Mouse (Mus musculus) heart, postnatal 36 days (tissue): ENCODE data around the gene Sart3. TPM values are rescaled to one million over a fixed set of nuclear protein-coding genes. Genes with fewer than 3 reads are reported as not detected.
A peak's percentile ranks its signal among the peaks of the same experiment; 100 is the strongest.
"Not testable (repeated sequence)": the region's sequence is repeated elsewhere in the genome, so short reads cannot be mapped to it uniquely, and the experiment has no call there.

Experiments used
- DNase-seq, 2 experiments: peaks; one replicate each; pipeline ENCODE4 v3.0.0; 2021 to 2022
- intact Hi-C: fragments of 180-260 bp; cut with DNase I; formaldehyde crosslinking; loops from one replicate; pipeline ENCODE4 v1.15.1; 2025
- total RNA-seq, 2 experiments: library from RNA; stranded (reverse); gene quantifications; 2 replicates each; pipeline ENCODE4 v1.2.3; 2021

Sart3 gene
- 10 to 100 TPM; 12.4 to 16.6 TPM for total RNA-seq

DNA sequence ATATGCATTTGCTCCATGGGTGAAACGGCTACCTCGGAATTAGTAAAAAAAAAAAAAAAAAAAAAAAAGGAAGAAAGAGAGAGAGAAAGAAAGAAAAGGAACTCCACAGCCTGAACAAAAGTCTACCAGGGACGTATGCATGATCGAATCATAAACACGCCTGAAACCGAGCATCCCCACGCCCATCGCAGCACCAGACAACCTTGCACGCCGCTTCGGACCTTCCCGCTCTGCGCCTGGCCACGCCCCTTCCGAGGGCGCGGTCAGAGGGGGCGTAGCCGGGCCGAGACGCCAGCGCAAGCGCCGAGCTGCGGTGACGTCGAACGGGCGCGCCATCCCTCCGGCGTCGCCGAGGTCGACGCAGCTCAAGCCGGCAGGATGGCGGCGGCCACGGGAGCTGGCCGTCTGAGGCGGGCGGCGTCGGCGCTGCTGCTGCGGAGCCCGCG, at the start of gene Sart3, which contains the start of gene Iscu:
Gene Sart3 (minus strand): TSS at position 61 of the 446 bp plus-strand sequence.
Gene Iscu (plus strand): TSS at position 299 of the 446 bp plus-strand sequence.
- peak; percentile 97 for DNase-seq
- intact Hi-C loops = no loop called here

GRCm38 (mm10) chr5:113818572-113818971, 46.3 kb upstream of the Sart3 start:
- intact Hi-C loops = loop anchor here (5.0 kb wide), 1 partner anchor 346 kb away; no protein-coding TSS in a partner anchor
- DNase-seq = no peak

- intact Hi-C loops = loop anchor here (1.0 to 5.0 kb wide), 3 partner anchors 42 to 449 kb away; no protein-coding TSS in a partner anchor
- DNase-seq = peak; percentile 71 to 83
Measured at GRCm38 (mm10) chr5:113815638-113816152, 43.4 kb upstream of the Sart3 start.

DNA sequence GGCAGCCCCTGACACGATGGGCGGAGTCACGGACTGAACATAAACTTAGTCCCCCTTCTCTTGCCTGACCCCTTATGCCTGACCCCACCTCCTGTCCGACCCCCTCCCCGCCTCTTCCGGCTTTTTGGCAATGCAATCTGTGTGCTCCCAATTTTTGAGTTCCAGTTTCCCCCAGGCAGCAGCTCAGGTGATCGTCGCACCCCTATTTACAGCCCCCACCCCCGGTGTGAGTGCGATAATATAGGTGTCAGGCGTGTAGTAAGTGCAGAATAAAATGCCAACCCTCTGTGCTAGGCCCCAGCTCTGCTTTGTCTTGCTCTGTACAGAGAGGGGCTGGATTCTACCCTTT, 42.7 kb upstream of the Sart3 start:
- no peak for DNase-seq
- intact Hi-C loops = loop anchor here (1.0 to 5.0 kb wide), 3 partner anchors 42 to 448 kb away; no protein-coding TSS in a partner anchor

GRCm38 (mm10) chr5:113814111-113815040, 42.1 kb upstream of the Sart3 start:
- intact Hi-C loops = loop anchor here (1.0 to 5.0 kb wide), 3 partner anchors 41 to 448 kb away; no protein-coding TSS in a partner anchor
- no peak for DNase-seq

DNA sequence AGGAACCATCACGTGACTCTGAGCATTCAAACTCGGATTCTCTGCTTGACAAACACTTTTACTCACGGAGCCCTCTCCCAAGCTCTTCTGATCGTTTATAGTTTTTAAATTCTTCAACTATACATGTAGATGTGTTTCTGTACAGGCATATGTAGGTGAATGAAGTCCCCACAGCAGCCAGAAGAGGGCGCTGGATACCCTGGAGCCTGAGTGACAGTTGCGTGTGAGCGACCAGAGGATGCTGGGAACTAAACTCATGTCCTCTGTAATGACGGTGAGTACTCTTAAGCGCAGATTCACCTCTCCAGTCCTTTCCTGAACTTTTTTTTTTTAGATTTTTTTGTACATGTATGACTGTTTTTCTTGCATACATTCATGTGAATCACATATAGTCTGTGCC, 41.3 kb upstream of the Sart3 start:
- DNase-seq = no peak

GRCm38 (mm10) chr5:113812638-113813037, 40.3 kb upstream of the Sart3 start:
- DNase-seq = no peak
- intact Hi-C loops = no loop called here

More for the DNA sequence above, 41.3 kb upstream of the Sart3 start:
- intact Hi-C loops = loop anchor here (2.0 kb wide), 1 partner anchor 447 kb away; no protein-coding TSS in a partner anchor

DNA sequence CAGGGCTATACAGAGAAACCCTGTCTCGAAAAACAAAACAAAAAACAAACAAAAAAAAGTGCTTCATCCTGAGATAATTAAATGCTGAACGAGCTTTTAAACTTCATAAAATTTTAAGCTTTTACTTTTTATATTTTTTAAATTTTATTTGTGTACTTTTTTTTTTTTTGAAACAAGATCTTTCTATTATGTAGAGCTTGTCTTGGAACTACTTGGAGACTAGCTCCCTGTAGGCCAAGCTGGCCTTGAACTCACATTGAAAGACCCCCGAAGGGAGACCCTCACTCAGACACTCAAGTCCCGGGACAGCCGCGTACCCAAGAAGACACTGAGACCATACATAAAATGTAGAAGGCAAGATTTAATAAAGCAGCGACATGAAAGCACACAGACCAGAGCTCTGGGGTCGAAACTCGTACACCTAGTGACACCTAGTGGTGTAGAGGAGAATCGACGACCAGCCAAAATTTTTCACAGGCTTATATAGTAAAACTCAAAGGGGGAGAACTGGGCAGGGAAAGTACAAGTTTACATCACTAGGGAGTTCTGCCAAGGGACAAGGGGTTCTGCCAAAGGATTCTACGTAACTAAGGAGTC, 39.6 kb upstream of the Sart3 start:
- intact Hi-C loops = not testable (repeated sequence)
- DNase-seq = peak; percentile 27 to 41

DNA sequence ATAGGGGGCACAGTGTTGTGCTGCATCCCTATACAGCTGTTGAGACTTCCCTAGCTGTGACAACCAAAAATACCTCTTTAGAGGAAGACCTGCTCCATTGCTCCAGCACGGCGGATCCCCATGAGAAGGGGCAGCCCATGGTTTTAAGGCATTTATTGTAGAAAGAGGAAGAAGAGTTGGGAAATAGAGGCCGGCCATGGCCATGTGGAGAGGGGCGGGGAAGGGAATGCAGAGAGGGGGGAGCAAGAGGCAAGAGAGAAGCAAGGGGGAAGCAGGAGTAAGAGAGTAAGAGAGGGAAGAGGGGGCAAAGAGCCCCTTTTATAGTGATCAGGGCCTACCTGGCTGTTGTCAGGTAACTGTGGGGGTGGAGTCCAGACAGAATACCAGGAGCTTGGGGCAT, 37.8 kb upstream of the Sart3 start:
- intact Hi-C loops = no loop called here
- no peak for DNase-seq

DNA sequence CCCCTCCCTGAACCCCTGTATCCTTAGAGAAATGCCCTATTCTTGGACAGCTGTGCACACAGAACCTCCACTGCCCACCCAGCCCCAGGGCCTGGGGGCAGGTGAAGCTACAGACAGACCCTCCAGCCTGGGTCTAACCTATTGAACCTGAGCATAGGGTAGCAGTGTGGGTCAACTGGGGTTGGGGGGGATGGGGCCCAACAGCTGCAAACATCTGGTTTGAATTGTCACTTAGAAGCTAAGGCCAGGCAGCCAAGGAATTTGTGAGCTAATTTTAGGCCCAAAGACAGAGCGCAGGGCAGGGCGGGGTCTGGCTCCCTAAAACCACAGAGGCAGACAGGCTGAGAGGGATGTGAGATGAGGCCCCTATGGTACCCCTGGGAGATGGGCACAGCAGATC, 35.9 kb upstream of the Sart3 start:
- no peak for DNase-seq
- intact Hi-C loops = no loop called here

- intact Hi-C loops = no loop called here
- DNase-seq = no peak
Measured at GRCm38 (mm10) chr5:113807712-113808111, 35.4 kb upstream of the Sart3 start.

- intact Hi-C loops = no loop called here
- DNase-seq = no peak
Measured at GRCm38 (mm10) chr5:113806414-113806813, 34.1 kb upstream of the Sart3 start.

- intact Hi-C loops = no loop called here
- DNase-seq = no peak
Measured at GRCm38 (mm10) chr5:113805301-113805700, 33.0 kb upstream of the Sart3 start.

- intact Hi-C loops = no loop called here
- no peak for DNase-seq
Measured at GRCm38 (mm10) chr5:113804395-113804966, 32.2 kb upstream of the Sart3 start.

- intact Hi-C loops = no loop called here
- DNase-seq = peak; percentile 54 to 60
Measured at GRCm38 (mm10) chr5:113800280-113800679, 28.0 kb upstream of the Sart3 start, which contains the start of gene Tmem119. Tmem119 (minus strand) TSS chr5:113800516.

DNA sequence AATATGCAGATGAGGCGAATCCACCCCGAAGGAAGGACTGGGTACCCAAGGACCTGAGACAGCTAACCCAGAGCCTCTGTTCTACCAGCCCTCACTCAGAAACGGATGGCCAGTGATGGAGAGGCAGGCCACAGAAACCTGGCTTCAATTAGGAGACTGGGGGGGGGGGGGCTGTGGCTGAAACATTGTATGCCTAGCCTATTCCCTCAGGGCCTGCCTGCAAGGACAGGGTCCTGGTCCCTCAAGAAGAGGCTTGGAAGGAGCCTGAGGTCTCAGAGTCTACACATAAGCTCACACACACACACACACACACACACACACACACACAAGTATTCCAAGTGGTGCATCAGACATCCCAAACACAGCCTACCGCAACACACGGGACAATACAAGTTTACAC, 27.4 kb upstream of the Sart3 start:
- intact Hi-C loops = no loop called here
- no peak for DNase-seq

GRCm38 (mm10) chr5:113798525-113798924, 26.2 kb upstream of the Sart3 start:
- intact Hi-C loops = no loop called here
- DNase-seq = no peak

GRCm38 (mm10) chr5:113797149-113797882, 25.0 kb upstream of the Sart3 start:
- intact Hi-C loops = no loop called here

DNA sequence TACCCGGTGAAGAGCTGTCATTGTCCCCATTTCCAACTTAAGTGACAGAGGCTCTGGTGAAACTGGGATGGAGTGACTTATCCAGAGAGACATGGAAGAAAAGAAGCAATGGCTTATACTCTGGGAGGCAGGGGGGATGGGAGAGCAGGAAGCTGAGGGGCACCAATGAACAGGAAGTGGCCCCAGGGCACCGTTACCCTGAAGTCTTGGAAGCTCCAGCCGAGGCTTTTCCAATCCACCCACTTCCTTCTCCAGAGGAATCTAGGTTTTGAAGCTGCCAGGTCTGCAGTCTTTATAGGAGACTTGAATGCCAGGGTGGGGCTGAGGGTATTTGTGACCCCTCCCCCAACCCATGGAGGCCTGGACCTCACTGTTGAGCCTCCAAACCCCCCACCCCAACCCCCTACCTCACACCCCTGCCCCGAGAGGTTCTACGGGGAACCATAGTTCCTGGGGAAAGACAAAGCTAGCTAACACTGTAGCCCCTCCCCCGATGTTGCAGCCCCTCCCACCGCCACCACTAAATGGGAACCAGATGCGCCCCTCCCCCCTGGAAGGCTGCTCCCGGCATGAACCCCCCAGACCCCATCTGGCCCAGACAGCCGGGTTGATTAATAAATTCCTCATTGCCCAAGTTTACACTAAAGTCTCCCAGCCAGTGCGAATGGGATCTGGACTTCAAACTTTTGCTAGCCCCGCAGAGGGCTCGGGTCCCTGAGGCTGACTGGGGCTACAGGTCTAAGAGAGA, 24.3 kb upstream of the Sart3 start:
- DNase-seq = no peak
- intact Hi-C loops = no loop called here

More at GRCm38 (mm10) chr5:113797149-113797882, 25.0 kb upstream of the Sart3 start:
- no peak for DNase-seq
